Mouse (Mus musculus): ENCODE data around the gene A030005L19Rik. TPM values are rescaled to one million over a fixed set of nuclear protein-coding genes. Genes with fewer than 3 reads are reported as not detected.

The A030005L19Rik gene
- total RNA-seq, 2 experiments from 2014 or later: not detected

Other genes starting within 250 kb of the A030005L19Rik start
- 100 to 1,000 TPM; 136 to 140 TPM for gene Mff, start 188.4 kb upstream of the A030005L19Rik start, total RNA-seq (2021)
- not detected for gene Tm4sf20, start 144.9 kb upstream of the A030005L19Rik start, total RNA-seq (2021)
- not detected for gene Gm47791, start 142.1 kb upstream of the A030005L19Rik start, total RNA-seq (2021)
- 10 to 100 TPM; 21.2 to 23.5 TPM for gene Agfg1, start 73.8 kb upstream of the A030005L19Rik start, total RNA-seq (2021)
- not detected for gene A030014E15Rik, start 11.6 kb downstream of the A030005L19Rik start, total RNA-seq (2021)
- gene Gm6217, start 18.1 kb downstream of the A030005L19Rik start, total RNA-seq (2021): not detected
- gene A030003K21Rik, start 30.1 kb downstream of the A030005L19Rik start, total RNA-seq (2021): not detected
- not detected for gene Gm7544, start 42.7 kb downstream of the A030005L19Rik start, total RNA-seq (2021)
- gene Gm47955, start 47.0 kb downstream of the A030005L19Rik start, total RNA-seq (2021): not detected
- not detected for gene Gm47959, start 87.2 kb downstream of the A030005L19Rik start, total RNA-seq (2021)
- not detected for gene Slc19a3, start 125.1 kb downstream of the A030005L19Rik start, total RNA-seq (2021)
- gene Krtap28-10, start 129.2 kb downstream of the A030005L19Rik start, total RNA-seq (2021): not detected
- not detected for gene Gm47969, start 131.6 kb downstream of the A030005L19Rik start, total RNA-seq (2021)
- gene A030005K14Rik, start 146.1 kb downstream of the A030005L19Rik start, total RNA-seq (2021): not detected
- gene Krtap28-13, start 147.6 kb downstream of the A030005L19Rik start, total RNA-seq (2021): not detected
- not detected for gene Ccl20, start 203.4 kb downstream of the A030005L19Rik start, total RNA-seq (2021)
- gene Daw1, start 246.4 kb downstream of the A030005L19Rik start, total RNA-seq (2021): not detected